Mouse (Mus musculus): ENCODE data around the gene Cacng5. TPM values are rescaled to one million over a fixed set of nuclear protein-coding genes. Genes with fewer than 3 reads are reported as not detected.

Gene Cacng5
- polyA plus RNA-seq, 1 experiment from 2014 or later = 1.4 TPM

Other genes starting within 250 kb of the Cacng5 start
- 0.18 and 0.19 TPM in 2 replicates for gene Cacng1, start 198.5 kb downstream of the Cacng5 start, polyA plus RNA-seq (2016; fragmentation: Nextera tagmentation; extraction: Ambion mirVana)
- 26.3 and 27.1 TPM in 2 replicates for gene Cacng4, start 120.5 kb downstream of the Cacng5 start, polyA plus RNA-seq (2016; fragmentation: Nextera tagmentation; extraction: Ambion mirVana)